Mouse (Mus musculus) hindbrain, postnatal 0 days (tissue): Measurements from ENCODE around the gene Glra1. TPM values are rescaled to one million over a fixed set of nuclear protein-coding genes. Genes with fewer than 3 reads are reported as not detected.
"Not testable (repeated sequence)": the region's sequence is repeated elsewhere in the genome, so short reads cannot be mapped to it uniquely, and the experiment has no call there.

ENCODE experiments used
- ATAC-seq: fragments of 200-750 bp; cut with Nextera tagmentation; 2 replicates; pipeline ENCODE4 v1.8.0; 2017; ENCODE audit warnings: mild to moderate bottlenecking, moderate TSS enrichment, moderate library complexity
- DNase-seq: peaks from one replicate; pipeline ENCODE4 v3.0.0-alpha.2; 2015; ENCODE audit warnings: low spot score
- H3K27ac ChIP-seq: fragments of 300-500 bp; sonication (generic); 2 replicates; pipeline ENCODE4 v1.5.1; 2014; ENCODE audit warnings: mild to moderate bottlenecking
- H3K27me3 ChIP-seq: fragments of 300-500 bp; sonication (generic); 2 replicates; pipeline ENCODE4 v1.6.1; 2014; ENCODE audit warnings: low read length, mixed read lengths; ENCODE audit not compliant: insufficient read depth
- H3K36me3 ChIP-seq: fragments of 300-500 bp; sonication (generic); 2 replicates; pipeline ENCODE4 v1.6.1; 2014; ENCODE audit warnings: low read length, mixed read lengths; ENCODE audit not compliant: insufficient read depth
- H3K4me1 ChIP-seq: fragments of 300-500 bp; sonication (generic); 2 replicates; pipeline ENCODE4 v1.6.1; 2014; ENCODE audit warnings: antibody characterized with exemption, low read length, mixed read lengths; ENCODE audit not compliant: insufficient read depth
- H3K4me2 ChIP-seq: fragments of 300-500 bp; sonication (generic); 2 replicates; pipeline ENCODE4 v1.6.1; 2014; ENCODE audit warnings: low read depth, mild to moderate bottlenecking, low read length, moderate library complexity, mixed read lengths
- H3K4me3 ChIP-seq: fragments of 300-500 bp; sonication (generic); 2 replicates; pipeline ENCODE4 v1.5.1; 2014; ENCODE audit warnings: low read length
- H3K9ac ChIP-seq: fragments of 300-500 bp; sonication (generic); replicated peaks from 2 replicates; pipeline ENCODE4 v1.6.1; 2014; ENCODE audit warnings: mild to moderate bottlenecking, low read length, moderate library complexity, mixed read lengths
- H3K9me3 ChIP-seq: fragments of 300-500 bp; sonication (generic); 2 replicates; pipeline ENCODE4 v1.6.1; 2016; ENCODE audit warnings: low read length, mixed read lengths
- CTCF ChIP-seq: IDR thresholded peaks from 2 replicates; pipeline ENCODE4 v1.5.1; 2016; ENCODE audit warnings: antibody characterized with exemption, control low read depth, low read depth
- WGBS: fragments of 180-500 bp; shearing (Covaris S2); extraction: QIAGEN DNeasy Blood & Tissue Kit; methylation state at CpG from one replicate; pipeline ENCODE4 v1.1.7; 2014; 5-methylcytosine and 5-hydroxymethylcytosine counted together
- polyA plus RNA-seq: library from polyadenylated mRNA; unstranded; fragments of >200 nt; fragmentation: Nextera tagmentation; extraction: Ambion mirVana; gene quantifications from 2 replicates; pipeline ENCODE4 v1.2.1, GENCODE M21; 2015
- total RNA-seq: library from RNA; depleted of rRNA; stranded (reverse); fragments of >200 nt; gene quantifications from 2 replicates; pipeline ENCODE4 v1.2.3, GENCODE M21; 2014; rRNA removed

Gene Glra1
- total RNA-seq (11.7 and 15.7 TPM in 2 replicates), polyA plus RNA-seq (2.8 TPM in 2 replicates)

DNA sequence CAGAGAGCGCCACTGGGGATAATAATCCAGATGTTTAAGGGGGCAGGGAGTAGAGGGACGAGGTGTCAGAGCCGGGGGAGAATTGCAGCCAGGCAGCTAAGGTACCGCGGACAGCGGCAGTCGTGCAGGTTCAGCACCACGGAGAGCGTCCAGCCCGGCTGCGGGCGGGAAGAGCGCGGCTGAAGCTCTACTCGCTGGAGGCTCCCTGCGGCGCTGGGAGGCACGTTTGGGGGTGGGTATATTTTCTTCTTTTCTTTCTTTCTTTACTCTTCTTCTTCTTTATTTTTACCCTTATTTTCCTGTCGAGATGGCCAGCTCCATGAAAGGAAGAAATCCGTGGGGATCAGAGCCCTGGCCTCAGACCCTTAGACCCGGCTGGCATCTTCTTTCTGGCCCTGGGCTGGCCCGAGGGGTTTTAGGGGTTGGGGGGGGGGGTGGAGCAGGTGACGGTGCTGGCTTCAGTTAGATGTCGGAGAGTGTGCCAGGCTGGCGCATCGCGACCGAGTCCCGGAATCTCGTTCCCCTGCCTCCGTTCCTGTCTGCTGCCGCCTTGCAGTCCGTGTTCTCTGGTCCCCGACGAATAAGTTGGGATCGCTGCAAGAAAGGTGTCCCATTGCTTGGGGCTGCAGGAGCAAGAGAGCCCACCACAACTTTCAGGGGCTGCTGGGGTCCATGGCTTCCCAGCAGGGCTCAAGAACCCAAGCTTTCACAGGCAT, at the start of gene Glra1:
Glra1 (minus strand) TSS at position 391 of the 716 bp plus-strand sequence.
- H3K4me1 ChIP-seq, result no peaks in the 10 kb centered on the region
- ATAC-seq, result peak; percentile 68; the same call in 1 of the 2 replicates
- no peaks in the 10 kb centered on the region for H3K27me3 ChIP-seq
- no peaks in the 10 kb centered on the region for H3K9me3 ChIP-seq
- WGBS, result under 1% methylated on average over 35 of the region's 36 CpGs
- TF ChIP-seq CTCF, result 0 out of 2 replicates have a peak, but pooled peaks have one; percentile 15
- H3K4me2 ChIP-seq, result peak within 1 kb of the TSS; percentile 67
- peak; percentile 79 for DNase-seq
- H3K36me3 ChIP-seq, result no peaks in the 10 kb centered on the region
- peak within 1 kb of the TSS; percentile 31 for H3K9ac ChIP-seq
- peak within 1 kb of the TSS; percentile 46 for H3K4me3 ChIP-seq
- H3K27ac ChIP-seq, result peak within 1 kb of the TSS; percentile 37; the same call in 1 of the 2 replicates

DNA sequence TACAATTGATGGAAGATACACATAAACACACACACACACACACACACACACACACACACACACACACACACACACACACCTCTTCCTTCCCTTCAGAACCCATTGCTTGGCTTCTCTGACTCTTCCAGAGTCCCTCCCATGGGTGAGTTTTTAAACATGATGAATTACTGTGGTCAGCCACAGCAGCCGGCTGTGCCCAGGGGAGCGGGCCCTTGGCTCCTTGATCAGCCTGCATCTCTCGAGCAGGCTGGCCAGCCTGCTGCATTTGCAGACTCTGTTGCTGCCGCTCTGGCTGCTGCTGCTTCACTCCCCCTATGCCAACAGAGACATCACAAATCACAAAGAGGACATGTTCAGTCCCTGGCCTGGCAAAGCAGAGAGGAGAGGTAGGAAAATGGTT, 29.0 kb upstream of the Glra1 start:
- Histone ChIP-seq H3K27me3 (no peaks in the 10 kb centered on the region), H3K4me3 (no peak overlapping the region), H3K4me1 (no peaks in the 10 kb centered on the region), H3K9me3 (no peaks in the 10 kb centered on the region), H3K9ac (no peak overlapping the region), H3K4me2 (no peak overlapping the region), H3K36me3 (no peaks in the 10 kb centered on the region), H3K27ac (no peak overlapping the region)
- WGBS, result 20% methylated on average over 4 of the region's 4 CpGs
- DNase-seq, result peak; percentile 40
- TF ChIP-seq CTCF, result no peak
- ATAC-seq, result no peak

DNA sequence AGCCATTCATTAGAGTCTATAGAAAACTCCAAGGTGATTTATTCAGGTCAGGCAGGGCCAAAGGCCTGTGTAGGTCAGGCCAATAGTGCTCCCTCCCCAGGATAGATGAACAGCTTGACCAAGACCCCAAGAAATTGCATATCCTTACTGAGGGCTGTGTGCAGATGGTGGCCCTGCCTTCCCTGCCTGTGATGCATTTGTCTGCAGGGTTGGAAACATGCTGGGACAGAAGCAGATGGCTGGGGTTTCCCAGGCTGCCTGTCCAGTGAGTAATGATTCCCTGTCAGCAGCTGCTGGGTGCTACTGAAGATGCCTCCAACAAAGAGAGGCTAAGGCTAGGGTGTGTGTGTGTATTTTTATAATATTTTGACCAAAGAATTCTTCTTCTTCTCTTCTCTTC, 25.9 kb upstream of the Glra1 start:
- H3K9me3 ChIP-seq, result no peaks in the 10 kb centered on the region
- no peak overlapping the region for H3K9ac ChIP-seq
- no peak overlapping the region for H3K27ac ChIP-seq
- DNase-seq (peak; percentile 47), ATAC-seq (no peak)
- no peaks in the 10 kb centered on the region for H3K36me3 ChIP-seq
- H3K4me3 ChIP-seq, result no peak overlapping the region
- TF ChIP-seq CTCF, result no peak
- no peaks in the 10 kb centered on the region for H3K4me1 ChIP-seq
- H3K4me2 ChIP-seq, result no peak overlapping the region
- no peaks in the 10 kb centered on the region for H3K27me3 ChIP-seq

DNA sequence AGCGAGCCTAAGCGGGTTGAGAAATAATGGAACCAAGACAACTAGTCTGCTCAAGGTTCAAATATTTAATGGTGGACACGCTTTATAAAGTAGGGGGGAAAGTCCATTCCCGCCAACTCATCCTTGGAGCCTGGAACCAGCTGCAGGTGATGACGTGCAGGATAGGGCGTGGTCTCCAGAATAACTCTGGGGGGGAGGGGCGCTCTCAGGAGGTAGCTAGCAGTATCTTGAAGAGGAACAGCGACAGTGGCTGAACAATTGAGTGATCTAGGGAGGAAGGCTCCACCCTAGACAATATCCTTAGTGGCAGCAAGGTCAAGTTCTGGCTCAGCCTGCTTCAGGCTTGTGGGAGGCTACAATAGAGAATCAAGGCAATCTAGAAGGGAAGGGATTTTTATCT, 6.6 kb upstream of the Glra1 start:
- 79% methylated on average over 8 of the region's 8 CpGs for WGBS

DNA sequence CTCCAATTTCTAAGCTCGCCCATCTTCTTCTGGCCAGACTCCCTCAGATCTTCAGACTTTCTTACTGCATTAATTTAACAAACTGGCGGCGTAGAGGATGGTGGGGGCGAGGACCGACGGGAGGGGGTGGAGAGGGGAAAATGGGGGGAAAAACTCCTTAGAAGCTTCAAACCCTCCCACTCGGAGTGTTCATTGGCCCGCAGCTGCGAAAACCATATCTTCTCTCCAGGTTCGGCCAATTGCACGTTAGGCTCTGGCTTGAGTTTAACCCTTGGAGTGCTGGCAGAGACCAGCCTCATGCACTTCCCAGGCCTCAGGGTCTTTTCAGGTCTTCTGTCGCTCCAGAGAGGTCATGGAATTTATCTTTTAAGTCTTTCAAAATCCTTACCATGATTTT, 524 bp upstream of the Glra1 start:
- H3K9ac ChIP-seq, result peak overlapping the region; percentile 31

More for the DNA sequence above, 6.6 kb upstream of the Glra1 start:
- H3K27me3 ChIP-seq, H3K4me2 ChIP-seq, ATAC-seq, H3K27ac ChIP-seq, H3K4me1 ChIP-seq, H3K4me3 ChIP-seq, H3K9ac ChIP-seq, H3K9me3 ChIP-seq, DNase-seq, H3K36me3 ChIP-seq: not testable (repeated sequence)

DNA sequence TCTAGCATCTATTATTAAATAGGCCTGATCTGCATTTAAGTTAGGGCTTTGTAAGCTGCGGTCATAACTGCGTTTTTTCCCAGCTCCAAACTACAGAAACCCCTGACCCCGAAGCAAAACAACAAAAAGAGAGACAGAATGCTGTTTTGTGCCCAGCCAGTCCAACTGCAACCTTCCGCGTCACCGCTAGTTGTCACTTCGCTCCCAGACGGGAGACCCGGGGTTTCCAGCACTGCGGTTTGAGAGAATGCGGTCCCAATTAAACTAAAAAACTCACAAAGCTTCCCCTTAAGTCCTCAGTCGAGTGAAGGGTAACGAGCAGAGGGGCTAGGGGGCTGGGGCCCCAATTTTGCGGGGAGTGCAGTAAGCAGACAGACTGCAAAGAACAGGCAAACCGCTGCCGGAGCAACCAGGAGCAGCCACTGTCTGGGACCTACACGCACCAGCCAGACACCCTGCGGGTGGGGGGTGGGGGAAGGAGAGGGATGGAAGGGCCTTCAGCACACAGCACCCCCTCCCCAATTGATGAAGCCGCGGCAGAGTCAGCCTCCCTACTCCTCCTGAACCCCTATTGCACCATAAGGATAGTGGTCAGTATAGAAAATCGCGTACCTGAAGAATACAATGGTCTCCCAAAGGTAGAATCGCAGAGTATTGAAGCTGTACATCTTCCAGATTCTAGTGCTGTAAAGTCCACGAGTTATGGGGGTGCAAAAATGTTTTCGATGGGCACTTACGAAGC, 761 bp downstream of the Glra1 start:
- H3K4me3 ChIP-seq, result peak overlapping the region; percentile 46
- ATAC-seq (peak; percentile 65), DNase-seq (peak; percentile 83)
- H3K36me3 ChIP-seq, result no peaks in the 10 kb centered on the region
- H3K9ac ChIP-seq, result peak overlapping the region; percentile 31
- 2% methylated on average over 26 of the region's 26 CpGs for WGBS
- H3K9me3 ChIP-seq, result no peaks in the 10 kb centered on the region
- H3K4me1 ChIP-seq, result no peaks in the 10 kb centered on the region
- no peaks in the 10 kb centered on the region for H3K27me3 ChIP-seq
- peak overlapping the region; percentile 67 for H3K4me2 ChIP-seq
- peak overlapping the region; percentile 37; the same call in 1 of the 2 replicates for H3K27ac ChIP-seq
- TF ChIP-seq CTCF, result peak; percentile 75

More for the DNA sequence above, 524 bp upstream of the Glra1 start:
- no peak for TF ChIP-seq CTCF
- 2% methylated on average over 12 of the region's 12 CpGs for WGBS
- DNase-seq (peak; percentile 82), ATAC-seq (peak; percentile 68)
- 0 out of 2 replicates have a peak overlapping the region, but pooled peaks have one; percentile 37 for H3K27ac ChIP-seq
- H3K4me2 ChIP-seq, result peak overlapping the region; percentile 67
- H3K27me3 ChIP-seq, result no peaks in the 10 kb centered on the region
- no peaks in the 10 kb centered on the region for H3K36me3 ChIP-seq
- no peaks in the 10 kb centered on the region for H3K4me1 ChIP-seq
- peak overlapping the region; percentile 46 for H3K4me3 ChIP-seq
- no peaks in the 10 kb centered on the region for H3K9me3 ChIP-seq
